Mouse (Mus musculus) granulocyte monocyte progenitor cell, adult 5-6 weeks (primary cell): ENCODE measurements around the gene Jund. TPM values are rescaled to one million over a fixed set of nuclear protein-coding genes. Genes with fewer than 3 reads are reported as not detected.

Experiments used
- ATAC-seq: replicated peaks from 2 replicates; pipeline ENCODE4 v1.8.0; 2016; ENCODE audit warnings: mild to moderate bottlenecking, moderate TSS enrichment, inconsistent platforms; ENCODE audit not compliant: poor library complexity, severe bottlenecking
- total RNA-seq, 2 experiments: library from RNA; stranded (forward) in 1 of 2; stranded (reverse) in 1 of 2; fragments of 200-712, 200-1000 nt in 1 of 2; fragments of >200 nt in 1 of 2; fragmentation: Nextera tagmentation in 1 of 2; gene quantifications; 2 replicates each; pipeline ENCODE4 v1.2.3; 2014 to 2017

Jund gene
- total RNA-seq (2014; fragmentation: Nextera tagmentation) (7.7 and 12.3 TPM in 2 replicates), total RNA-seq (2017) (24.6 and 27.0 TPM in 2 replicates)

GRCm38 (mm10) chr8:70698310-70699109, at the start of gene Jund:
Gene Jund (plus strand): TSS chr8:70698949.
- ATAC-seq, result peak; percentile 54

GRCm38 (mm10) chr8:70649324-70649723, 49.4 kb upstream of the Jund start:
- ATAC-seq, result no peak

- no peak for ATAC-seq
Observed at GRCm38 (mm10) chr8:70650351-70650750, 48.4 kb upstream of the Jund start.

GRCm38 (mm10) chr8:70653226-70653625, 45.5 kb upstream of the Jund start:
- ATAC-seq, result peak; percentile 67

GRCm38 (mm10) chr8:70654121-70654520, 44.6 kb upstream of the Jund start:
- ATAC-seq, result peak; percentile 63; the same call in 1 of the 2 replicates

- ATAC-seq, result no peak
Observed at GRCm38 (mm10) chr8:70655469-70655868, 43.3 kb upstream of the Jund start.

- no peak for ATAC-seq
Observed at GRCm38 (mm10) chr8:70656193-70656790, 42.5 kb upstream of the Jund start.

- no peak for ATAC-seq
Observed at GRCm38 (mm10) chr8:70657214-70657613, 41.5 kb upstream of the Jund start.

- no peak for ATAC-seq
Observed at GRCm38 (mm10) chr8:70657739-70658138, 41.0 kb upstream of the Jund start.

GRCm38 (mm10) chr8:70658897-70659603, 39.7 kb upstream of the Jund start:
- peak; percentile 19 for ATAC-seq

GRCm38 (mm10) chr8:70659604-70660272, 39.0 kb upstream of the Jund start:
- ATAC-seq, result peak; percentile 90

GRCm38 (mm10) chr8:70660273-70660725, 38.5 kb upstream of the Jund start, which contains the start of gene Pgpep1:
Gene Pgpep1 (minus strand): TSS chr8:70660388.
- peak; percentile 52 for ATAC-seq

- no peak for ATAC-seq
Observed at GRCm38 (mm10) chr8:70663691-70664090, 35.1 kb upstream of the Jund start.

- ATAC-seq, result no peak
Observed at GRCm38 (mm10) chr8:70664631-70665030, 34.1 kb upstream of the Jund start.

- ATAC-seq, result no peak
Observed at GRCm38 (mm10) chr8:70665599-70665998, 33.1 kb upstream of the Jund start.

- ATAC-seq, result no peak
Observed at GRCm38 (mm10) chr8:70667071-70667470, 31.7 kb upstream of the Jund start.

GRCm38 (mm10) chr8:70671615-70672324, 27.0 kb upstream of the Jund start:
- ATAC-seq, result no peak

GRCm38 (mm10) chr8:70672325-70673078, 26.2 kb upstream of the Jund start:
- ATAC-seq, result no peak
